Mouse (Mus musculus): ENCODE measurements around the gene Gm49711.

Gene Gm49711

DNA sequence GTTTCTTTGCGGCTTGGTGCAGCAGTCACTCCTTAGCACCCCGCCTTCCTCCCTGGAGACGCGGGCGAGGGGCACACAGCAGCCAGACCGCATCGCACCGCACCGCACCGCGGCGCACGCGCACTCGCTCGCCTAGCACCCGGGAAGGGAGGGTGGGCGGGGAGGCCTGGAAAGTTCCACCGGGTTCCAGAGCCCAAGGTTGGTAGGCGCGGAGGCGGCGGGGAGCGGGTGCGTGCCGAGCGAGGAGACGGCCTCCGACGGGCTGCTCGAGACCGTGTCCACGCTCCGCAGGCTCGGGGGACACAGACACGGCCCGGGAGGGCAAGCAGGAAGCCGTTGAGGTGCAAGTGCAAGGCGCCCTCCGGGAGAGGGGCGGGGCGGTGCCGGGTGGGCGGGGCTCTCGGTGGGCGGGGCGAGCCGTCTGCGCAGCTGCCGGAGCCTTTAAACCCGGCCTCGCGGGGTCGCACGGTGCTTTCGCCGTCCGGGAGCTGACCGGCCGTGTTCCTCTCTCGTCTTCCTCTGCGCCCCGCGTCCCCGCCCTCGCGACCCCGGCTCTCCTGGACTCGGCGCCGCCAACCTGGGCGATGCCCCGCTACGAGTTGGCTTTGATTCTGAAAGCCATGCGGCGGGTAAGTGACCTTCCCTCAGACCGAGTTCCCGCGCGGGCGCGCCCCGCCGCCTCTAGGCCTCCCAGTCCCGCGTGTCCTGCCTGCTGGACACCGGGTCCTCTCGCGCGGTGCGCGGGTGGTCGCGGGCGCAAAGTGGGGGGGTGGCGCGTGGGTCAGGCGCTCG is at the start of gene Gm49711, which contains the start of the genes Mrps6 and Slc5a3:
Gene Gm49711, plus strand, starts transcription at position 465 of the 792 bp plus-strand sequence.
Gene Mrps6, plus strand, starts transcription at position 419 of the 792 bp plus-strand sequence.
Gene Slc5a3, plus strand, starts transcription at position 471 of the 792 bp plus-strand sequence.
- peak; percentile 91 for DNase-seq

DNA sequence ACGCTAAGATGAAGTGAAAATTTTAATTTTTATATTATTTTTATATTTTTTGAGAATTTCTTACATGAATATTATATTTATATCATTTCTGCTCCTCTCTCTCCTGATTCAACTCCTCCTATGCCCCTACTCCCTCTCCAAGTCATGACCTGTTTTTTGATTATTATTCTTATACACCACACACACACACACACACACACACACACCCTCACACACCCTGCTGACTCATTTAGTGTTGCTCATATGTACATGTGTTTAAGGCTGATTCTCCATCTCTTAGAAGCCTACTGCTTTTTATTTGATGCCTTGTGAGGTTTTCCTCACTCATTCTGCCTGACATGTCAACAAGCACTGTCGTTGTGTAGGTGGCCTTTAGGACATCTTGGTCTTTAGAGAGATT is 48.5 kb upstream of the Gm49711 start:
- no peak for DNase-seq

- DNase-seq, result no peak
Observed at GRCm38 (mm10) chr16:92016792-92017191, 41.3 kb upstream of the Gm49711 start.

- peak; percentile 84 for DNase-seq
Observed at GRCm38 (mm10) chr16:92019141-92020118, 38.7 kb upstream of the Gm49711 start.

GRCm38 (mm10) chr16:92021656-92022400 is 36.3 kb upstream of the Gm49711 start:
- DNase-seq, result no peak

- peak; percentile 23 for DNase-seq
Observed at GRCm38 (mm10) chr16:92022494-92023283, 35.4 kb upstream of the Gm49711 start.

GRCm38 (mm10) chr16:92033286-92033685 is 24.8 kb upstream of the Gm49711 start:
- no peak for DNase-seq

DNA sequence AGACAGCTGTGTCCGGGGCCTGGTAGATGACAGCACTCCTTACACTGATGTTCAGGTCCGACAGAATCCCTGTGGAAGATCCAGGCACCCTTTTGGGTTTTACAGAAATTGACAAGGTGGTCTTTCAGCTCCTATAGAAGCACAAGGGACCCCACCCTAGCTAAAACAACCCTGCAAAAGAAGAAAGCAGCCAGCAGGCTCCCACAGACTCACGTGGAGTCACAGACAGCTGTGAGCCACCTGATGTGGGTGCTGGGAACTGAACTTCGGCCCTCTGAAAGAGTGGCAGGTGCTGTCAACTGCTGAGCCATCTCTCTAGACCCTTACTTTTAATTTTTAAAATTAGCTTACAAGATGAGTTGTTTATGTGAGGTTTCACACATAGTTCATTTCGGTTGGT is 23.4 kb upstream of the Gm49711 start:
- no peak for DNase-seq

DNA sequence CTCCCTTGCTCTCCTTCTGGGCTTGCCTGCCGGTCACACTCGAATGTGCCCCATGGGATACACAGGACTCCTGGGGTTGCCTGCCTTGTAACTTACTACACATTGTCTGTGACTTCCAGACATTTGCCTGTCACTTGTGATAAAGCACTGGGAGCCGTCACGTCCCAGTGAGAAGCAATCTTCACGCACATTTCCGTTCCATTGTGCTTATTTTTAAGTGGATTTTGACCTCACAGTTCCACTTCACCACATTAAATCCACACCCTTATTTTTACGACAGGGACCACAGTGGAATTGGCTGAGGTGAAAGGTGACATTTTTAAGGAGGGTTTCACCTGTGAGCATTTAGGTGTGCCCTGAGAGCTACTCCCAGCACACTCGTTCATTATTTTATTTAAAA is 21.4 kb upstream of the Gm49711 start:
- no peak for DNase-seq

GRCm38 (mm10) chr16:92037891-92038607 is 20.1 kb upstream of the Gm49711 start:
- DNase-seq, result no peak

DNA sequence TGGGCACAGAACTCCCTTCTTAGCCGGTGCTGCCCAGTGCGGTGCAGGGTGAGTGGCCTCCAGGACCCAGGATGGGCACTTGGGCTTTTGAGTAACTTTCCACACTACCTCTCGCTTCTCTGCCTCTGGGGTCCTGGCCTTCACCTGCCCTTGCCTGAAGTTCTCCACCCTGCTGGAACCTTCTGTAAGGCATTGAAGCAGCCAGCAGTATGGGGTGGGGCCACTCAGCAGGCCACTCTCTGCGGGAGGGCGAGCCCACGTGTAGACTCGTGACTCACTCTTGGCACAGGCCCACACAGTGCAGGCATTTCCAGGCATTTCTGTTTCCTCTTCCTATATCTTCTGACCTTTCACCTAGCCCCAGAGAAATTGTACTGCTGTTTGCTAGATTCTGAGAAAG is 18.7 kb upstream of the Gm49711 start:
- no peak for DNase-seq

DNA sequence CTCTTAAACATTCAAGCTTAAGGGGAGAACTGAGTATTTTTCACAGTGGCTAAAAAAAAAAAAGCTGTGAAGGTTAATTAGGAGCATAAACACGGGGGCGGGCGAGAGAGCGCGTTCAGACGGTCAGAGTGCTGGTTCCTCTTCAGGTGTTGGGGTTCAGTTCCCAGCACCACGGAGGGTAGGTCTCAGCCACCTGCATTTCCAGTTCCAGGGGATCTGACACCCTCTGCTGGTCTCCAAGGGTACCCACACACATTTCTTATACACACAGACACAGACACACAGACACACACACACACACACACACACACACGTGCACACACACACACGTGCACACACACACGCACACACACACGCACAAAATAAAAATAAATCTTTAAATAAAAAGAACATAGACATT is 18.1 kb upstream of the Gm49711 start:
- no peak for DNase-seq

DNA sequence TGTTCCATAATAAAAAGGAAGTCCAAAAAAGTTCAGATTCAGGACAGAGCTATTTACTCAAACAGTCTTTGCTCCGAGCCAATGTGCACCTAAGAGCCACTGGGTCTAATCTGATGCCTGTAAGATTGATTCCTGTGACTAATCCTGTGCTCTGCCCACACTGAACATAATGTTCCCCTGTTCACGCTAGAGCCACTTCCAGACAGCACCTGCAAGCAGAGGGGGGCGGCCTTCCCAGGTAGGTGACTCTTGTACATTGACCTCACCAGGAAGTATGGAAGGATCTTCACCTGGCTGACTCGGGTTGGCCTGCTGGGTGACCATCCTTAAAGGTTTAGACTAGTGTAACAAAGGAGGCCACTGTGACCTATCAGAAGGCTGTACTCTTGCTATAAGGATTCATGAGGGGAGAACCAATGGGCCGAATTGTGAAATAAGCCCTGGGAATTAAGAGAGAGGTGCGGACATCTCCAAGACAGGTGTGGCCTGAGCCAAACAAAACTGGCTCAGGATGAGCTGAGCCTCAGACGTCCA is 6.3 kb upstream of the Gm49711 start:
- no peak for DNase-seq

DNA sequence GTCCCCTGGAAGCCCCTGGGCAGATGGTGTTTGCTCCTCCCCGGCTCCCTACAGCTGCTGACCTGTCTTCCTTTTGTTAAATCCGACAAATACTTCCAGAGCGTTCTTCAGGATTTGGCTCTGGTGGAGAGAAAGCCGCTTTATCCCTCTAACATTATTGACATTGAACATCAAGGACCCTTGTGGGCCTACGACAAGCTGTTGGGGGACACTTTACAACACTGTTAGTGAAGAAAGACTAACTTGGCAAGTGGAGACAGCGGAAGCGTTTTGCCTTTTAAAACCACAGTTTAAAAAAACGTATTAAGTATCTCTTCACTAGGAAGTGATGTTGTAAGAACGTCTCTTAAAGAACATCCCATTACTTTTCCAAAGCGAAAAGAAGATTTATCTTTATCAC is 5.5 kb upstream of the Gm49711 start:
- no peak for DNase-seq

DNA sequence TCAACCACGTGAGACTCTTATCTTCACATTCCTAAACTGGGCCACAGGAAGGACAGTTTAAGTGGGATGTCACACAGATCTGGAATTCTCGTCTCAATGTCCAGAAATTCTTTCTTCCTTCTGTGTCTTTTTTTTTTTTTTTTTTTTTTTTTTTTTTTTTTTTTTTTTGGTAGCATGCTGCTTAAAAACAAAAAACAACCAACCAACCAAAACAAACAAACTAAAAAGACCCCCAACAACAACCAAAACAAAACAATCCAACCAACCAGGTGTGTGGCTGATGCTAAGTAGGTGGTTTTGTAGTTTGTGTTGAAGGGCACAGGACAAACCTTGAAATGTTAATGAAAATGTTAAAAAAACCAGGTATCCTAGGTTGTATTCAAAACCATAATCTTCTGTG is 1.4 kb upstream of the Gm49711 start:
- no peak for DNase-seq

DNA sequence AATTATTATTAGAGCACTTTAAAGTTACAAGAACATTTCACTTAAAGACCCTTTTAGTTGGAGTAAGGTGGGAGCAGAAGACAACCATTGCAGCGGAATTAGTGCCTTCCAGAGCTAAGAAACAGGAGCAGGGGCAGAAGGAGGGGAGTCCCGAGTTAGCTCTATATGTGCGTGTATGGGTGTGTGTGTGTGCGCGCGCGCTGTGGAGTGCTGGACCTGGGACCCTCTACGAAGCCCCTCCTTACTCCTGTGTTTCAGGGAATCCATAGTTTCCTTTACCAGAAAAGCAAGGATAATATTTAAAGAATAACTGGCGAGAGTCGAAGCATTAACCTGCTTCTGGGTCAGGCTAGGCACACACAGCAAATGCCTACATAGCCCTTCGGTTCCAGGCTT is 662 bp upstream of the Gm49711 start:
- no peak for DNase-seq

GRCm38 (mm10) chr16:92058644-92059620 is 816 bp downstream of the Gm49711 start:
- peak; percentile 12 for DNase-seq

DNA sequence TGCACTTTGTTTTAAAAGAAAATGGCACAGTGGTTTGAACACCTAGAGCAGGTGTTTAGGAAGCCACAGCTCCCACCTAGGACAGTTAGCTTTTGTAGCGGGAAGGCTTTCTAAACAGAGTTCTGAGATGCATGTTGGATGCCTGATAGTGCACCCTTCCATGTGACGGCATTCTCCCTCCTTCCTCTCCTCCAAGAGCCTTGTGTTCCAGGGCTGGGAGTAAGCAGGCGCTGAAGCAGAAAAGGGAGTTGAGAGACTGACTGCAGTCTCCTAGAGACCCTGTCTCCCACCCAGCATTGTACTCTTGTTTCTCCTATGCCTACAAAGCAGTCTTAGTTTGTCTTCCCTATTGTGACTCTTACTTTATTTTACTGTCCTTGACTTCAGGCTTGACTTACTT is 2.1 kb downstream of the Gm49711 start:
- no peak for DNase-seq

DNA sequence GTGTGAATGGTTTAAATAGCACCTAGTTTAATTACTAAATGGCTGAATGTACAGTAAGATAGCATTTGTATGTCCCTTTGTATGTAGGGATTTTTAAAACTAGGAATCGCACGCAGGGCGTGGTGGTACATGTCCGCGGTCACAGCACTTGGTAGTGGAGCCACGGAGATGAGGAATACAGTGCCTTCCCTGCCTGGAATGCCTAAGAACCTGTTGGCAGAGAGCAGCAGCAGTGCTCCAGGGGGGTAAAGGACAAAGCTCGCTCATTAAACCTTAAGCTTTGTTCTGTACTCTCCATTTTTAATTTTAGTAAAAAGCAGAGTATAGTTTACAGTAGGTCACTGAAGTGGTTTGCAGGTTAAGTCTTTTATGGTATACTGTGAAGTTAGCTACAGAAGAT is 3.5 kb downstream of the Gm49711 start:
- DNase-seq, result no peak

DNA sequence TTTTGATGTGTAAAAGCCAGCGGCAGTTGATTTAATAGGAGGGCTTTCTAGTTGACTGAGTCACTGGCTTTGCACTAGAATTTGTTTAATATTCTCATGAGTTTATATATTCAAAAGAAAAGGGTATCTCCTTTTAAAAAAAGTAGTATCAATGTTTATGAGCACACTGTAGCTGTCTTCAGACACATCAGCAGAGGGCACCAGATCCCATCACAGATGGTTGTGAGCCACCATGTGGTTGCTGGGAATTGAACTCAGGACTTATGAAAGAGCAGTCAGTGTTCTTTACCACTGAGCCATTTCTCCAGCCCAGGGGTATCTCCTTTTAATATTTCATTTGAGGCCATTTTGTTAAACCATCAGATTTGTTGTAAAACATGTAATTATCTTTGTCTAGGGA is 4.7 kb downstream of the Gm49711 start:
- DNase-seq, result no peak

Data from retina, postnatal 1 day (tissue).